Mouse (Mus musculus) kidney, embryonic 14.5 days (tissue): ENCODE measurements around the gene Zfand5. TPM values are rescaled to one million over a fixed set of nuclear protein-coding genes. Genes with fewer than 3 reads are reported as not detected.

ENCODE experiments used
- ATAC-seq: fragments of 200-750 bp; cut with Nextera tagmentation; 2 replicates; pipeline ENCODE4 v1.8.0; 2017; ENCODE audit warnings: moderate number of reproducible peaks, mild to moderate bottlenecking, moderate TSS enrichment, moderate library complexity; ENCODE audit not compliant: low FRiP score, low TSS enrichment
- H3K27ac ChIP-seq: fragments of 300-500 bp; sonication (generic); 2 replicates; pipeline ENCODE4 v1.5.1; 2014; ENCODE audit warnings: low read depth, mild to moderate bottlenecking, low read length, moderate library complexity, mixed read lengths
- H3K27me3 ChIP-seq: fragments of 300-500 bp; sonication (generic); 2 replicates; pipeline ENCODE4 v1.6.1; 2014; ENCODE audit warnings: mild to moderate bottlenecking, low read length; ENCODE audit not compliant: control insufficient read depth, insufficient read depth
- H3K36me3 ChIP-seq: fragments of 300-500 bp; sonication (generic); 2 replicates; pipeline ENCODE4 v1.6.1; 2014; ENCODE audit warnings: low read length, mixed read lengths; ENCODE audit not compliant: control insufficient read depth, insufficient read depth
- H3K4me1 ChIP-seq: fragments of 300-500 bp; sonication (generic); 2 replicates; pipeline ENCODE4 v1.6.1; 2014; ENCODE audit warnings: low read length, mixed read lengths; ENCODE audit not compliant: control insufficient read depth, insufficient read depth
- H3K4me2 ChIP-seq: fragments of 300-500 bp; sonication (generic); replicated peaks from 2 replicates; pipeline ENCODE4 v1.6.1; 2014; ENCODE audit warnings: low read depth, mild to moderate bottlenecking, low read length
- H3K4me3 ChIP-seq: fragments of 300-500 bp; sonication (generic); 2 replicates; pipeline ENCODE4 v1.5.1; 2014; ENCODE audit warnings: mild to moderate bottlenecking, low read length
- H3K9ac ChIP-seq: fragments of 300-500 bp; sonication (generic); 2 replicates; pipeline ENCODE4 v1.6.1; 2014; ENCODE audit warnings: low read depth, mild to moderate bottlenecking, low read length, moderate library complexity
- H3K9me3 ChIP-seq: fragments of 300-500 bp; sonication (generic); 2 replicates; pipeline ENCODE4 v1.6.1; 2016; ENCODE audit warnings: low read length; ENCODE audit not compliant: control insufficient read depth
- WGBS: fragments of 180-500 bp; shearing (Covaris S2); extraction: QIAGEN DNeasy Blood & Tissue Kit; methylation state at CpG from one replicate; pipeline ENCODE4 v1.1.7; 2014; 5-methylcytosine and 5-hydroxymethylcytosine counted together
- polyA plus RNA-seq: library from polyadenylated mRNA; unstranded; fragments of >200 nt; fragmentation: Nextera tagmentation; extraction: Ambion mirVana; gene quantifications from 2 replicates; pipeline ENCODE4 v1.2.1, GENCODE M21; 2014

Zfand5 gene
- polyA plus RNA-seq, 1 experiment from 2014 or later, result 136 TPM

DNA sequence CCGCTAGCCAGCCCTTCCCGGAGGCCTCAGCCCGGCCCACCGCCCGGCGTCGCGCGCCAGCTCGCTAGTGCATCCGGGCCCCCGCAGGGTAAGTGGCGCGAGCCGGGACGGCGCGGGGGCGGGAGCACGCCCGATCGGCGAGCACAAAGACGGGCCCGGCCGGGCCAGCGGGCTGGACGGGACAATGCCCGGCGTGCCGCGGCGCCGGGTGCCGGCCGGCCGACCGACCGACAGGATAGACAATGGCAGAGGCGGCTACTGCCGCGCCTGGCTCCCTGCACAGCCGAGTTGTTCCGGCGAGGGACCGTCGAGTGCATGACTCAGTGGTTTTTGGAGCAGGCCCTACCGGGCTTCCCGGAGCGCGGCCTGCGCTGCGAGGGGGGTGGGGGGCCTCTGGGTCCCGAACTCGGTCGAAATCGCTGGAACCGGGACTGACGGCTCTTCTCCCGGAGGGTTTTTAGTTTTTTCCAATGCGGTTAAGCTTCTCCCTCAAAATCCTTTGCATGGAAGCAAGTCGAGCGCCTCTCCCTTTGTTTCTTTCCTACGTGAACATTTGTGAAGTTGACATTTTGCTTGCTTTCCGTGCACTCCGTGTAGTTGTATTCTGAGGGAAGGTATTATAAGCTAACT lies 692 bp downstream of the Zfand5 start:
- Histone ChIP-seq H3K36me3 (peaks cover 15% of the 10 kb centered on the region; the same call in 1 of the 2 replicates), H3K4me1 (peaks cover 4% of the 10 kb centered on the region; the same call in 1 of the 2 replicates), H3K9ac (peak overlapping the region; percentile 100), H3K27me3 (no peaks in the 10 kb centered on the region), H3K27ac (peak overlapping the region; percentile 100), H3K4me2 (peak overlapping the region; percentile 23), H3K4me3 (peak overlapping the region; percentile 94), H3K9me3 (no peaks in the 10 kb centered on the region)
- under 1% methylated on average over 65 of the region's 66 CpGs for WGBS
- ATAC-seq, result peak; percentile 60

DNA sequence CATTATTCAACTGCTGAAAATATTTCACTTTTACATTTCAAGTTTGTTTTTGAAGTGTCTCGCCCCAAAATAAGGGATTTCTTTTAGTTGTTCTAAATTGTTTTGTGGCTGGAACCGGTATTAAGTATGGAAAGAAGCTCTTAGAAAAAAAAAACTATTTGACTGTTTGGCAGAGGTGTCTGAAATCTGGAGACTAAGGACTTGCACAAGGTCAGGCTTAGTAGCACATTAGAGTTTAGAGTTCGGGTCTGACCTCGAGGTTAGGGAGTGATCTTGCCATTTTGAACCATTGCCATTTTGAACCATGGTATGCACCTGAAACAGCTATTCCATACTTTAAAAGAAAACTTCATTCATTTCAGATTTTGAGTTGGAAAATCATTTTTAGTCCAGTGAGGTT lies 1.4 kb downstream of the Zfand5 start:
- H3K27me3 ChIP-seq, result no peaks in the 10 kb centered on the region
- H3K36me3 ChIP-seq, result peaks cover 21% of the 10 kb centered on the region; the same call in 1 of the 2 replicates
- no peaks in the 10 kb centered on the region for H3K9me3 ChIP-seq
- 1% methylated on average over 4 of the region's 4 CpGs for WGBS
- H3K4me2 ChIP-seq, result peak overlapping the region; percentile 63
- peak overlapping the region; percentile 100 for H3K9ac ChIP-seq
- H3K4me3 ChIP-seq, result peak overlapping the region; percentile 94
- peaks cover 4% of the 10 kb centered on the region; the same call in 1 of the 2 replicates for H3K4me1 ChIP-seq
- no peak overlapping the region for H3K27ac ChIP-seq
- no peak for ATAC-seq

GRCm38 (mm10) chr19:21274181-21274591 lies 2.1 kb downstream of the Zfand5 start:
- Histone ChIP-seq H3K4me2 (peak overlapping the region; percentile 63), H3K27ac (0 out of 2 replicates have a peak overlapping the region, but pooled peaks have one; percentile 2), H3K4me1 (peaks cover 4% of the 10 kb centered on the region; the same call in 1 of the 2 replicates), H3K9me3 (no peaks in the 10 kb centered on the region), H3K27me3 (no peaks in the 10 kb centered on the region), H3K4me3 (peak overlapping the region; percentile 94), H3K36me3 (peaks cover 22% of the 10 kb centered on the region; the same call in 1 of the 2 replicates), H3K9ac (peak overlapping the region; percentile 100)
- WGBS, result 1% methylated on average over 2 of the region's 2 CpGs
- ATAC-seq, result no peak

- no peak for ATAC-seq
- peaks cover 4% of the 10 kb centered on the region; the same call in 1 of the 2 replicates for H3K4me1 ChIP-seq
- H3K9ac ChIP-seq, result peak overlapping the region; percentile 100
- H3K4me2 ChIP-seq, result peak overlapping the region; percentile 63
- WGBS, result 13% methylated on average over 3 of the region's 3 CpGs
- no peaks in the 10 kb centered on the region for H3K9me3 ChIP-seq
- H3K27ac ChIP-seq, result no peak overlapping the region
- peak overlapping the region; percentile 94 for H3K4me3 ChIP-seq
- H3K27me3 ChIP-seq, result no peaks in the 10 kb centered on the region
- peaks cover 25% of the 10 kb centered on the region; the same call in 1 of the 2 replicates for H3K36me3 ChIP-seq
Measured at GRCm38 (mm10) chr19:21274714-21275113, 2.6 kb downstream of the Zfand5 start.

- ATAC-seq, result no peak
Measured at GRCm38 (mm10) chr19:21276317-21276716, 4.2 kb downstream of the Zfand5 start.

GRCm38 (mm10) chr19:21286421-21287097 lies 14.5 kb downstream of the Zfand5 start:
- Histone ChIP-seq H3K9me3 (0 out of 2 replicates have a peak, but pooled peaks cover 3% of the 10 kb centered on the region), H3K4me2 (no peak overlapping the region), H3K27ac (no peak overlapping the region), H3K9ac (no peak overlapping the region), H3K36me3 (peaks cover 10% of the 10 kb centered on the region), H3K4me3 (no peak overlapping the region), H3K4me1 (no peaks in the 10 kb centered on the region), H3K27me3 (no peaks in the 10 kb centered on the region)
- no peak for ATAC-seq
- WGBS, result 59% methylated on average over 3 of the region's 3 CpGs

More at GRCm38 (mm10) chr19:21276317-21276716, 4.2 kb downstream of the Zfand5 start:
- Histone ChIP-seq H3K27me3 (no peaks in the 10 kb centered on the region), H3K4me1 (no peaks in the 10 kb centered on the region; the same call in 1 of the 2 replicates), H3K4me2 (no peak overlapping the region), H3K36me3 (peaks cover 32% of the 10 kb centered on the region), H3K4me3 (no peak overlapping the region), H3K9ac (no peak overlapping the region), H3K27ac (no peak overlapping the region), H3K9me3 (no peaks in the 10 kb centered on the region)

- Histone ChIP-seq H3K27me3 (no peaks in the 10 kb centered on the region), H3K36me3 (no peaks in the 10 kb centered on the region), H3K27ac (no peak overlapping the region), H3K4me1 (no peaks in the 10 kb centered on the region), H3K9me3 (no peaks in the 10 kb centered on the region), H3K9ac (no peak overlapping the region), H3K4me2 (no peak overlapping the region), H3K4me3 (no peak overlapping the region)
- WGBS, result 95% methylated on average over 4 of the region's 4 CpGs
- ATAC-seq, result no peak
Measured at GRCm38 (mm10) chr19:21297411-21297810, 25.3 kb downstream of the Zfand5 start.

DNA sequence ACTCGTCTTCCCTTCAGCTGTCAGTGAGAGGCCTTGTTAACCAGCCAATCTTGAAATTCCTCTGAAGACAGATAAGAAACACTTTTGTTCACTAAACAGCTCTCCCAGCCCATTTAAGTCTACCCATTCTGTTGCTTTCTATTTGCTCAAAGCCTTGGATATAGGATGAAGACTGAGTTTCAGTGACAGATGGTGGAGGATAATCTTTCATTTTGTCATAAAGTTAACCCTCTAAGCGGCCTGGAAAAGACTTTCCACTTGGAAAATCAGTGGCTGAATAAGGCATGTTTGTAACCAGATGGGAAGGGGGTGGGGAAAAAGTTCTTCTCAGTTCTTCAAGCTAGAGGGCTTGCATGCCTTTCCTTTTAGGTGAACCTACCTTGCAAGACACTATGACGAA lies 29.7 kb downstream of the Zfand5 start:
- no peak for ATAC-seq
- Histone ChIP-seq H3K4me3 (no peak overlapping the region), H3K9me3 (no peaks in the 10 kb centered on the region), H3K4me1 (no peaks in the 10 kb centered on the region), H3K4me2 (no peak overlapping the region), H3K9ac (no peak overlapping the region), H3K36me3 (no peaks in the 10 kb centered on the region), H3K27me3 (no peaks in the 10 kb centered on the region), H3K27ac (no peak overlapping the region)
- 61% methylated on average over 3 of the region's 3 CpGs for WGBS

GRCm38 (mm10) chr19:21307755-21308154 lies 35.7 kb downstream of the Zfand5 start:
- Histone ChIP-seq H3K36me3 (no peaks in the 10 kb centered on the region), H3K4me3 (no peak overlapping the region), H3K27ac (no peak overlapping the region), H3K9me3 (no peaks in the 10 kb centered on the region), H3K27me3 (no peaks in the 10 kb centered on the region), H3K9ac (no peak overlapping the region), H3K4me1 (no peaks in the 10 kb centered on the region), H3K4me2 (no peak overlapping the region)
- ATAC-seq, result no peak
- WGBS, result 95% methylated on average over 3 of the region's 3 CpGs
